Mouse (Mus musculus) liver, adult 2 months (tissue): Measurements from ENCODE around the gene Mindy3.

ENCODE experiments used
- CTCF ChIP-seq: fragments of 200-500 bp; IDR thresholded peaks from 2 replicates; pipeline ENCODE4 v1.5.1; 2011; ENCODE audit warnings: low read depth, low read length, control low read depth
- POLR2A ChIP-seq: fragments of 200-500 bp; IDR thresholded peaks from 2 replicates; pipeline ENCODE4 v1.6.1; 2011; ENCODE audit warnings: low read length, control low read depth; ENCODE audit not compliant: insufficient read depth; ENCODE audit errors: extremely low read depth

DNA sequence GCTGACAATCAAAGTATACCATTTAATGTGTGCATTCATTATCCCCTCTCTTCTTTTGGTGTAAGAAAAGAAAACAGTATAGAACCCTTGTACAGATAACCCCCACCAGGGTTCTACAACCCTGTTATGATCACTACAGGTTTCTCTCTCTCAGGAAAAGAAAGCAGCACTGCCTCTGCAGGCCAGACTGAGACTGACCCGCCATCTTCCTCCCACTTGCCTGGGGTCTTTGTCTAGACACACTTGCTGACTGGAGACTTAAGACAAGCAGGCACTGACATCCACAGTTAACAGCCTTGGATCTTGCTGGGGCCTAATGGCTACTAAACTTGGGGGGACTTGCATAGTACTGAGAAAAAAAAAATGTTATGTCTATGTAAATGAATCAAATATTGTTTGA is 42.2 kb downstream of the Mindy3 start:
- no peak for TF ChIP-seq CTCF
- no peak for TF ChIP-seq POLR2A
